Comparison of ENCODE assay signal across 12 mouse cellular contexts in genomic region chr14:57701915-57702477, GRCm38 (mm10). TPM values are rescaled to one million over a fixed set of nuclear protein-coding genes. Genes with fewer than 3 reads are reported as not detected.
A peak's percentile ranks its signal among the peaks of the same experiment; 100 is the strongest.
DNase-seq lines count a peak whose midpoint lies in the region; ATAC-seq and TF ChIP-seq lines count a peak whose summit lies in the region.
"Had no signal": no experiment of that assay in that cellular context is flagged by ENCODE, and none has a peak within 500 bp of the region (broad histone marks: within the 10 kb centered on the region; RNA-seq: fewer than 3 reads in every experiment).

No protein-coding gene starts in this region.

- DNase-seq in layer of hippocampus, adult 2 months (ENCODE audit: low spot score in 2 of 2), result no peak
- no peak for DNase-seq in layer of hippocampus, adult 11-12 months (ENCODE audit: low spot score)
- DNase-seq in embryonic facial prominence, embryonic 14.5 days (ENCODE audit: low spot score), result peak; percentile 72
- no peak for DNase-seq in right cerebral cortex, adult 18-20 months
- DNase-seq in kidney, postnatal 14 days, result no peak
- DNase-seq in left cerebral cortex, adult 11 months (ENCODE audit: low spot score), result no peak
- DNase-seq: adrenal gland, postnatal 14 days; kidney, adult 2 months; liver, embryonic 13.5 days had no signal

- peak; percentile 42; the same call in 1 of the 2 replicates for ATAC-seq in embryonic facial prominence, embryonic 14.5 days (ENCODE audit: low read depth)
- peak; percentile 81; the same call in 1 of the 2 replicates for ATAC-seq in hindbrain, embryonic 16.5 days
- peak; percentile 49; the same call in 1 of the 2 replicates for ATAC-seq in neural tube, embryonic 12.5 days (ENCODE audit: low FRiP score, low read depth)

- peaks cover 4% of the 10 kb centered on the region; the same call in 1 of the 2 replicates for H3K4me1 ChIP-seq in embryonic facial prominence, embryonic 14.5 days (ENCODE audit: control insufficient read depth, insufficient read depth, low read length)
- H3K4me1 ChIP-seq in hindbrain, embryonic 16.5 days (ENCODE audit: control insufficient read depth, insufficient read depth, low read depth, low read length), result peaks cover 5% of the 10 kb centered on the region
- H3K4me1 ChIP-seq in neural tube, embryonic 12.5 days, result peaks cover 3% of the 10 kb centered on the region; the same call in 1 of the 2 replicates

- no peak overlapping the region for H3K4me3 ChIP-seq in layer of hippocampus, adult 2 months
- H3K4me3 ChIP-seq in embryonic facial prominence, embryonic 14.5 days (ENCODE audit: low read depth, low read length), result no peak overlapping the region
- H3K4me3 ChIP-seq in hindbrain, embryonic 16.5 days (ENCODE audit: low read length), result no peak overlapping the region
- no peak overlapping the region for H3K4me3 ChIP-seq in neural tube, embryonic 12.5 days
- H3K4me3 ChIP-seq: liver, embryonic 13.5 days had no signal

- TF ChIP-seq CTCF in layer of hippocampus, adult 2 months (conservative IDR thresholded peaks at IDR 0.05), result no peak

- no peaks in the 10 kb centered on the region for H3K9me3 ChIP-seq in embryonic facial prominence, embryonic 14.5 days (ENCODE audit: control insufficient read depth, low read length)
- no peaks in the 10 kb centered on the region for H3K9me3 ChIP-seq in hindbrain, embryonic 16.5 days (ENCODE audit: control insufficient read depth, low read length)
- no peaks in the 10 kb centered on the region for H3K9me3 ChIP-seq in neural tube, embryonic 12.5 days
- H3K9me3 ChIP-seq: liver, embryonic 13.5 days had no signal

- 43% methylated on average over 12 of the region's 12 CpGs for WGBS in embryonic facial prominence, embryonic 14.5 days
- 52% methylated on average over 12 of the region's 12 CpGs for WGBS in hindbrain, embryonic 16.5 days
- WGBS in neural tube, embryonic 12.5 days, result 51% methylated on average over 12 of the region's 12 CpGs

- H3K27ac ChIP-seq in layer of hippocampus, adult 2 months, result peak overlapping the region; percentile 80
- 0 out of 2 replicates have a peak overlapping the region, but pooled peaks have one; percentile 23 for H3K27ac ChIP-seq in embryonic facial prominence, embryonic 14.5 days (replicated peaks; ENCODE audit: low read depth, low read length)
- H3K27ac ChIP-seq in hindbrain, embryonic 16.5 days (ENCODE audit: low read depth, low read length), result peak overlapping the region; percentile 64; the same call in 1 of the 2 replicates
- H3K27ac ChIP-seq in neural tube, embryonic 12.5 days, result no peak overlapping the region
- H3K27ac ChIP-seq: liver, embryonic 13.5 days had no signal

- no peak overlapping the region for H3K9ac ChIP-seq in embryonic facial prominence, embryonic 14.5 days (ENCODE audit: low read depth, low read length)
- no peak overlapping the region for H3K9ac ChIP-seq in hindbrain, embryonic 16.5 days (ENCODE audit: low read depth, low read length)
- H3K9ac ChIP-seq in neural tube, embryonic 12.5 days, result no peak overlapping the region
- H3K9ac ChIP-seq: liver, embryonic 13.5 days had no signal

- H3K27me3 ChIP-seq in embryonic facial prominence, embryonic 14.5 days (replicated peaks; ENCODE audit: control insufficient read depth, insufficient read depth, low read length), result no peaks in the 10 kb centered on the region
- H3K27me3 ChIP-seq in hindbrain, embryonic 16.5 days (replicated peaks; ENCODE audit: control insufficient read depth, insufficient read depth, low read length), result no peaks in the 10 kb centered on the region
- no peaks in the 10 kb centered on the region for H3K27me3 ChIP-seq in neural tube, embryonic 12.5 days (replicated peaks)
- H3K27me3 ChIP-seq: CH12.LX; liver, embryonic 13.5 days had no signal

- peaks cover 54% of the 10 kb centered on the region for H3K36me3 ChIP-seq in embryonic facial prominence, embryonic 14.5 days (ENCODE audit: control insufficient read depth, insufficient read depth, low read length)
- peaks cover 9% of the 10 kb centered on the region for H3K36me3 ChIP-seq in hindbrain, embryonic 16.5 days (ENCODE audit: control insufficient read depth, insufficient read depth, low read length)
- H3K36me3 ChIP-seq in neural tube, embryonic 12.5 days, result peaks cover 24% of the 10 kb centered on the region

- no peak overlapping the region for H3K4me2 ChIP-seq in embryonic facial prominence, embryonic 14.5 days (ENCODE audit: low read depth, low read length)
- no peak overlapping the region for H3K4me2 ChIP-seq in hindbrain, embryonic 16.5 days (ENCODE audit: low read length)
- no peak overlapping the region for H3K4me2 ChIP-seq in neural tube, embryonic 12.5 days (replicated peaks)
- H3K4me2 ChIP-seq: liver, embryonic 13.5 days had no signal

RNA-seq across cellular contexts. Expression of gene Xpo4, which starts 36.8 kb away (rescaled TPM):
- total RNA-seq in layer of hippocampus, adult 2 months (2021), result 10 to 100 TPM; 14.4 to 15.0 TPM
- 23.0 and 26.5 TPM in 2 replicates for polyA plus RNA-seq in embryonic facial prominence, embryonic 14.5 days (2014; fragmentation: Nextera tagmentation; extraction: Ambion mirVana)
- polyA plus RNA-seq in hindbrain, embryonic 16.5 days (2015; fragmentation: Nextera tagmentation; extraction: Ambion mirVana), result 9.8 and 11.0 TPM in 2 replicates
- 20.1 and 21.6 TPM in 2 replicates for polyA plus RNA-seq in neural tube, embryonic 12.5 days (2016; fragmentation: Nextera tagmentation; extraction: Ambion mirVana)

RNA-seq across cellular contexts. Expression of gene Gm49361, which starts 43.9 kb away (rescaled TPM):
- total RNA-seq in layer of hippocampus, adult 2 months (2021), result 1 to 10 TPM in 1 of 2 experiments, under 1 TPM in 1; 0.32 to 3.1 TPM
- polyA plus RNA-seq in embryonic facial prominence, embryonic 14.5 days (2014; fragmentation: Nextera tagmentation; extraction: Ambion mirVana), result not detected in 2 replicates
- not detected in 2 replicates for polyA plus RNA-seq in hindbrain, embryonic 16.5 days (2015; fragmentation: Nextera tagmentation; extraction: Ambion mirVana)
- not detected in 2 replicates for polyA plus RNA-seq in neural tube, embryonic 12.5 days (2016; fragmentation: Nextera tagmentation; extraction: Ambion mirVana)
- total RNA-seq: CH12.LX had no signal
- polyA plus RNA-seq: kidney, adult 2 months; liver, embryonic 13.5 days had no signal

RNA-seq across cellular contexts. Expression of gene Lats2, which starts 56.2 kb away (rescaled TPM):
- 10 to 100 TPM; 42.5 to 49.0 TPM for total RNA-seq in layer of hippocampus, adult 2 months (2021)
- 22.7 and 23.9 TPM in 2 replicates for polyA plus RNA-seq in embryonic facial prominence, embryonic 14.5 days (2014; fragmentation: Nextera tagmentation; extraction: Ambion mirVana)
- polyA plus RNA-seq in hindbrain, embryonic 16.5 days (2015; fragmentation: Nextera tagmentation; extraction: Ambion mirVana), result 5.9 and 7.8 TPM in 2 replicates
- 18.6 and 20.6 TPM in 2 replicates for polyA plus RNA-seq in neural tube, embryonic 12.5 days (2016; fragmentation: Nextera tagmentation; extraction: Ambion mirVana)
